Mouse (Mus musculus) embryo, embryonic 10.5 days (tissue): ENCODE results near the gene Ss18l2.

Source experiments
- DNase-seq: peaks from one replicate; pipeline ENCODE4 v3.0.0-alpha.2; 2015; ENCODE audit warnings: low spot score

The Ss18l2 gene

DNA sequence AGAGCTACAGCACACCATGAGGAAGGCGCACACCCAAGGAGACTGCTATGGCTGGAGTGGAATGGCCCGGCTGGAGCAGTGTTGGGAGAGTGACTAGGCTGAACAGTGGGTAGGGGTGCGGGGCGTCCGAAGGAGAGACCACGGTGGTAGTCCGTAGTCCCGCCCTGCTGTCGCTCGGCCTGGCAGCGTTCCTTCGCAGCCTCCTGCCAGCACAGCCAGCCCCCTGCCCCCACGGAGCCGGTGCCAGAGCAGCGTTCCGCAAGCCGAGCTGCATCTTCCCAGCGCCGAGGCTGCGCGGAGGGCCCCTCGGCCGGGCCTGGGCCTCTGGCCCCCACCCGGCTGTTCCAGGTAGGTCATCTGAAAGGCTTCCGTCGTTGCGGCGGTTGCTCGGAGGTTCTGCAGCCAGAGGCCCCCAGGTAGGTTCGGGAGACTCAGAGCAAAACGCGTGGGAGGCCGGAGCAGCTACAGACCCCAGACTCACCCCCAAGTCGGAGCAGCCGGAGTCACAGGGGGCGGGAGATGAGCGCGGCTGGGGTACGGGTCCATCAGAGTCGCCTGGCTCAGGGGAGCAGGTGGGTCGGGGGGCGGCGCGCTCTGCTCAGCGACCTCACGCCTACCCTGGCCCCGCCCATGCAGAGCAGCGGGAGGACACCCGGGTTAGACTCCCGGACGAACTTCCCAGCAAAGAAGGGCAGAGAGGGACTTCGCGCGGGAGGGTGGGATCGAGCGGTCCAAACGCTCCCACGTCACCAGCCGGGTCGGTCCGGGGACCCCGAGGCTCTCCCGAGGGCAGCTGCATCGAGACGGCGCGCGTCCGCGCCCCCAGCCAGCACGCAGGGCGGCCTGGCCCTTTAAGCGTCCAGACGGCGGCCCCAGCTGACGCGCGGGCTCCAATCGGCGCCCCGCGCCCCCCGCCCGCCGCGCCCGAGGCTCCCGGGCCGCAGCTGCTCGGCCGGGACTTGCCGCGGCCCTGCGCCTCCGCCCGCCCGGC, 49.3 kb downstream of the Ss18l2 start, which contains the start of gene Zfp651:
TSS of gene Zfp651 (plus strand) at position 240 of the 991 bp plus-strand sequence.
- DNase-seq = peak; percentile 86

DNA sequence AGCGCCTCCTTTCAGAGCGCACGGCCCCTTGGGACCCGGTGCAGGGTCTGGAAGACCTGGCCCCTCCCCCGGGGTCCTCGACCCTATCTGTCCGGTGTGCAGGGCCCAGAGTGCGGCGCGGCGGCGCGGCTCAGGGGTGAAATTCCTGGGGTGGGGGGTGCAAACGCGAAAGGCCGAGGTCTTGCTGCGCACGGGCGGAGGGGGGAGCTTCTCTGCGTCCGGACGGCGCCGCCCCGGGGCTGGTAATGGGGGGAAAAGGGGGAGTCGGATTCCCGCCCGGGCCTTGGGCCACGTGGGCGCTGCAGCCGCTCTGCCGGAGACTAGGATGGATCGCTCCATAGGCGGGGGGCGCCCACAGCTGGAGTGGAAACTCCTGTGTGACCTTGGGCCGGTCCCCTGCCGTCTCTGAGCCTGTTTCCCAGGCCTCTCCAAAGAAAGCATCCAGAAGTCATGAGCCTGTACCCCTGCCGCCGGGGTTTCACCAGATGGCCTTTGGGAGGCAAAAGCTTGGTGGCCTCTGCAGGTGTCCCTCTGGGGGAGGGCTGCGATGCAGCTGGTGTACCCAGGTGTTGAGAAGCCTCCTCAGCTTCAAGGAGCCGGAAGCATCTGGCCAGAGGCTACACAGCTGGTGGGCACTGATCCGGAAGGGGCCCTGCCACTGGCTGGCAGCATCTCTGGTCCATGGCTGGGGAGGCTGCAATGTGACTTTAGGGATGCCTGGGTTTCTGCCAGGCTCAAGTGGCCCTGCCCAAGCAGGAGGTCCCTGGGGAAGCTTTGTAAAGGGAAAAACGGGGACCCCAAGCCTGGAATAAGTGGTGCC, 50.4 kb downstream of the Ss18l2 start:
- DNase-seq = peak; percentile 88

DNA sequence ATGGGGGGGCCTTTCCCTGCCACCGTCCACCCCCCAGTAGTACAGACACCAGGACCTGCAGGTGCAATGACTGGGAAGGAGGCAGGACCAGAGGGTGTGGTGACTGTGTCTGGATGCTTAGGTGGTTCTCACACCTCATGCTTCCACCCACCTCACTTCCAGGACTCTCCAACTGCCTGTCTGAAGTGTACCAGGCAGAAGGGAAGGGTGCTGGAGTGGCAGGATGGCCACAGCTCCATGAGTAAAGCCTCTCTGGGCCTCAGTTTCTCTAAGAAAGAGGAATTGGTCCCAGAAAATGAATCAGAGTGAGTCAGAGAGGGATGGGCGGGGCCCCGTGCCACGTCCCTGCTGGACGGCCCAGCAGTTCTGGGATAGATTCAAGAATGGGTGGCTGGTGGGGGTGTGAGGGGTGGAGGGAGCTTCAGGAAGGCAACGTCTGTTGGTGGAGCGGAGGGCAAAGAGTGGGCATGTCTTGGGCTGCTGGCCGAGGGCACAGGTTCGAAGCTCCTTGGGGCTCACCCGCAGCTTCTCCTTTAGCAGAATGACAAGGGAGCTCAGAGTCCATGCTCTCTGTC, 51.0 kb downstream of the Ss18l2 start:
- DNase-seq = no peak

DNA sequence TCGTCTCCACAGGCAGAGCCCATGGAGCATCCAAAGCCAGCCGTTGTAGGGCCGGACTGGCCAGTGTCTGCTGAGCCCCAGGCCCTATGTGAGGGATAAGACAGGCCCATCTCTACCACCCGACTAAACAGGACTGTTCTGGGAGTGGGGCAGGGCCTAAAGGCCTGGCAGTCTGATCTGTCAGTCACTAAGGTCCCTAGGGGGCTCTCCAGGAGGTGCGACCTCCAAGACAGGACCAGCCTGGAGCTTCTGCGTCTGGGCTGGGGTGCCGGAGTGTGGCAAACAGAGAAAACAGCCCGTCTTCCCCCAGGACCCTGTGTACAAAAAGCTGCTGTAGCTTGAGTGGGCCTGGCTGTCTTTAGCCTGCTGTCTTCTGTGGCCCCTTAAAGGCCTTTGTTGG, 51.7 kb downstream of the Ss18l2 start:
- no peak for DNase-seq

DNA sequence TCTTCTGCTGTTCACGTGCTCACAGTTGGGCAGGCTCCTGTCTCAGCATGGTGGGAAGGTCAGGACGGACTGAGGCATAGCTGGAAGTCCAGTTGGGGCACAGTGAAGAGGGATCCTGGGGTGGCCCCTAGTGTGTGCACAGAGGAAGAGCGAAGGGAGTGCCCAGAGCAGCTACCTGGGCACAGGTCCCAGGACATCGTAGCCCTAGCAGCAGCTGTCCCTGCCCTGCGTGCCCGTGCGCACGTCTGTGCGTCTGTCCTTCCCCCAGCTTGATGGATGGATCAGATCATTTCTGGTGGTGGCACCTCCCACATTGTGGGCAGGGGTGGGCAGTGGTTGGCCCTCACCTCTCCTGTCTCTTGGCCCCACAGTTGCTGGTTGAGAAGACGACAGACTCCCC, 52.1 kb downstream of the Ss18l2 start:
- no peak for DNase-seq

DNA sequence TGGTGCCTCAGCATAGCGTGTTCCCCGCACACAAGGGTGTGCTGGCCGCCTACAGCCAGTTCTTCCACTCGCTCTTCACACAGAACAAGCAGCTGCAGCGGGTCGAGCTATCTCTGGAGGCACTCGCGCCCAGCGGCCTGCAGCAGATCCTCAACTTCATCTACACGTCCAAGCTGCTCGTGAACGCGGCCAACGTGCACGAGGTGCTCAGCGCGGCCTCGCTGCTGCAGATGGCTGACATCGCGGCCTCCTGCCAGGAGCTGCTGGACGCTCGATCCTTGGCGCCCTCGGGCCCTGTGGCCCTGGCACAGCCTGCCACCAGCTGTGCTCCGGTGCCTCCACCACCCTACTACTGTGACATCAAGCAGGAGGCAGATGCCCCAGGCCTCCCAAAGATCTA, 52.6 kb downstream of the Ss18l2 start:
- no peak for DNase-seq
